Mouse (Mus musculus) MEL (cell line): ENCODE results near the gene Itgb2l. TPM values are rescaled to one million over a fixed set of nuclear protein-coding genes. Genes with fewer than 3 reads are reported as not detected.

ENCODE experiments used
- DNase-seq: peaks from one replicate; pipeline ENCODE4 v3.0.0; 2011; ENCODE audit warnings: low read depth, low spot score
- H3K27ac ChIP-seq: 2 replicates; pipeline ENCODE4 v1.5.1; 2012; ENCODE audit warnings: low read depth, mild to moderate bottlenecking, control low read depth, low read length, moderate library complexity; ENCODE audit not compliant: control insufficient read depth
- H3K27me3 ChIP-seq, 2 experiments: fragments of 150-350 bp in 1 of 2; sonication (generic) in 1 of 2; 2 replicates each; pipeline ENCODE4 v1.6.1; 2012; ENCODE audit warnings: low read length in 2 of 2, mild to moderate bottlenecking in 2 of 2, improper control_type of control experiment in 1 of 2, moderate library complexity in 1 of 2; ENCODE audit not compliant: insufficient read depth in 2 of 2, control insufficient read depth in 1 of 2
- H3K36me3 ChIP-seq, 2 experiments: 2 replicates each; pipeline ENCODE4 v1.6.1; 2012 to 2014; ENCODE audit warnings: low read length in 2 of 2, improper control_type of control experiment in 1 of 2, inconsistent platforms in 1 of 2, mild to moderate bottlenecking in 1 of 2; ENCODE audit not compliant: insufficient read depth in 2 of 2, control insufficient read depth in 1 of 2
- H3K4me1 ChIP-seq, 2 experiments: fragments of 150-350 bp in 1 of 2; sonication (generic) in 1 of 2; 2 replicates each; pipeline ENCODE4 v1.6.1; 2012; ENCODE audit warnings: low read length in 2 of 2, improper control_type of control experiment in 1 of 2, mild to moderate bottlenecking in 1 of 2; ENCODE audit not compliant: insufficient read depth in 2 of 2, control insufficient read depth in 1 of 2
- H3K4me3 ChIP-seq, 2 experiments: fragments of 150-350 bp in 1 of 2; sonication (generic) in 1 of 2; 2 replicates each; pipeline ENCODE4 v1.5.1; 2012; ENCODE audit warnings: low read depth in 2 of 2, low read length in 2 of 2, mild to moderate bottlenecking in 2 of 2, moderate library complexity in 2 of 2, control low read depth in 1 of 2, improper control_type of control experiment in 1 of 2; ENCODE audit not compliant: control insufficient read depth in 1 of 2, insufficient read depth in 1 of 2
- H3K79me2 ChIP-seq: 2 replicates; pipeline ENCODE4 v1.6.1; 2012; ENCODE audit warnings: mild to moderate bottlenecking, low read length, moderate library complexity; ENCODE audit not compliant: control insufficient read depth, poor library complexity, insufficient read depth
- H3K9ac ChIP-seq: 2 replicates; pipeline ENCODE4 v1.6.1; 2012; ENCODE audit warnings: low read depth, mild to moderate bottlenecking, control low read depth, low read length, moderate library complexity; ENCODE audit not compliant: control insufficient read depth, poor library complexity, severe bottlenecking
- H3K9me3 ChIP-seq: fragments of 150-350 bp; sonication (generic); replicated peaks from 2 replicates; pipeline ENCODE4 v1.6.1; 2012; ENCODE audit warnings: mild to moderate bottlenecking, low read length, improper control_type of control experiment, moderate library complexity; ENCODE audit not compliant: insufficient read depth
- CHD1 ChIP-seq: IDR thresholded peaks from 2 replicates; pipeline ENCODE4 v1.6.1; 2012; ENCODE audit warnings: low read depth, mild to moderate bottlenecking, inconsistent platforms, low read length, improper control_type of control experiment
- CTCF ChIP-seq, 3 experiments: IDR thresholded peaks in 2 of 3; conservative IDR thresholded peaks in 1 of 3; 2 replicates each; pipeline ENCODE4 v1.5.1; 2011 to 2012; ENCODE audit warnings: low read length in 3 of 3, low read depth in 2 of 3, mild to moderate bottlenecking in 2 of 3, improper control_type of control experiment in 1 of 3, inconsistent platforms in 1 of 3, mixed read lengths in 1 of 3, moderate library complexity in 1 of 3; ENCODE audit not compliant: control insufficient read depth in 1 of 3, insufficient read depth in 1 of 3, poor library complexity in 1 of 3, severe bottlenecking in 1 of 3
- E2F4 ChIP-seq: IDR thresholded peaks from 2 replicates; pipeline ENCODE4 v1.6.1; 2011; ENCODE audit warnings: low read depth, low read length, improper control_type of control experiment, borderline replicate concordance
- ELF1 ChIP-seq: IDR thresholded peaks from 2 replicates; pipeline ENCODE4 v1.6.1; 2014; ENCODE audit warnings: low read depth, mild to moderate bottlenecking, inconsistent platforms, low read length, improper control_type of control experiment, moderate library complexity
- ETS1 ChIP-seq: IDR thresholded peaks from 2 replicates; pipeline ENCODE4 v1.6.1; 2012; ENCODE audit warnings: low read depth, mild to moderate bottlenecking, inconsistent platforms, low read length, improper control_type of control experiment, moderate library complexity
- GATA1 ChIP-seq: IDR thresholded peaks from 2 replicates; pipeline ENCODE4 v1.6.1; 2011; ENCODE audit warnings: low read depth, low read length, improper control_type of control experiment
- MAZ ChIP-seq: IDR thresholded peaks from 2 replicates; pipeline ENCODE4 v1.6.1; 2012; ENCODE audit warnings: low read depth, mild to moderate bottlenecking, inconsistent platforms, low read length, improper control_type of control experiment
- MEF2A ChIP-seq: IDR thresholded peaks from 2 replicates; pipeline ENCODE4 v1.6.1; 2014; ENCODE audit warnings: low read depth, mild to moderate bottlenecking, inconsistent platforms, low read length, improper control_type of control experiment; ENCODE audit not compliant: poor library complexity, insufficient replicate concordance, severe bottlenecking; ENCODE audit errors: extremely low read depth
- MXI1 ChIP-seq: IDR thresholded peaks from 2 replicates; pipeline ENCODE4 v1.6.1; 2011; ENCODE audit warnings: mild to moderate bottlenecking, low read depth, low read length, improper control_type of control experiment
- MYC ChIP-seq: IDR thresholded peaks from 2 replicates; pipeline ENCODE4 v1.6.1; 2011; ENCODE audit warnings: low read depth, mild to moderate bottlenecking, low read length, improper control_type of control experiment, moderate library complexity
- NRF1 ChIP-seq: IDR thresholded peaks from 2 replicates; pipeline ENCODE4 v1.6.1; 2014; ENCODE audit warnings: low read depth, mild to moderate bottlenecking, inconsistent platforms, low read length, improper control_type of control experiment, moderate library complexity; ENCODE audit not compliant: poor library complexity, insufficient read depth, severe bottlenecking
- POLR2AphosphoS2 ChIP-seq: IDR thresholded peaks from 2 replicates; pipeline ENCODE4 v1.6.1; 2011; ENCODE audit warnings: low read length, improper control_type of control experiment
- POLR2AphosphoS5 ChIP-seq: IDR thresholded peaks from 2 replicates; pipeline ENCODE4 v1.6.1; 2012; ENCODE audit warnings: low read depth, borderline replicate concordance, mild to moderate bottlenecking, inconsistent platforms, low read length, moderate library complexity, mixed read lengths
- RAD21 ChIP-seq: IDR thresholded peaks from 2 replicates; pipeline ENCODE4 v1.6.1; 2011; ENCODE audit warnings: mild to moderate bottlenecking, low read depth, low read length, improper control_type of control experiment
- SMC3 ChIP-seq: IDR thresholded peaks from 2 replicates; pipeline ENCODE4 v1.6.1; 2011; ENCODE audit warnings: low read depth, low read length, improper control_type of control experiment
- TAL1 ChIP-seq: IDR thresholded peaks from 2 replicates; pipeline ENCODE4 v1.6.1; 2012; ENCODE audit warnings: mild to moderate bottlenecking, inconsistent platforms, low read length, moderate library complexity, mixed read lengths
- TBP ChIP-seq: IDR thresholded peaks from 2 replicates; pipeline ENCODE4 v1.8.0; 2011; ENCODE audit warnings: low read depth, low read length, improper control_type of control experiment
- USF1 ChIP-seq: IDR thresholded peaks from 2 replicates; pipeline ENCODE4 v1.6.1; 2014; ENCODE audit warnings: low read depth, mild to moderate bottlenecking, inconsistent platforms, low read length, improper control_type of control experiment, moderate library complexity
- USF2 ChIP-seq, 2 experiments: IDR thresholded peaks; 2 replicates each; pipeline ENCODE4 v1.6.1; 2011 to 2012; ENCODE audit warnings: improper control_type of control experiment in 2 of 2, low read length in 2 of 2, borderline replicate concordance in 1 of 2, inconsistent platforms in 1 of 2, low read depth in 1 of 2, mild to moderate bottlenecking in 1 of 2; ENCODE audit not compliant: insufficient read depth in 1 of 2
- ZC3H11A ChIP-seq: IDR thresholded peaks from 2 replicates; pipeline ENCODE4 v1.6.1; 2012; ENCODE audit warnings: low read depth, mild to moderate bottlenecking, inconsistent platforms, low read length, improper control_type of control experiment
- ZKSCAN1 ChIP-seq: IDR thresholded peaks from 2 replicates; pipeline ENCODE4 v1.6.1; 2012; ENCODE audit warnings: low read depth, mild to moderate bottlenecking, inconsistent platforms, low read length, improper control_type of control experiment, moderate library complexity
- polyA plus RNA-seq, 2 experiments: library from polyadenylated mRNA; stranded (reverse) in 1 of 2; unstranded in 1 of 2; fragments of >175 nt in 1 of 2; fragments of >200 nt in 1 of 2; gene quantifications; 2 replicates each; pipeline versions ENCODE4 v1.2.1 to v1.2.4; 2012; ENCODE audit warnings: low replicate concordance in 2 of 2, low read depth in 1 of 2; ENCODE audit not compliant: insufficient read length in 2 of 2, insufficient read depth in 1 of 2, missing spikeins in 1 of 2
- total RNA-seq: library from RNA; depleted of rRNA; stranded (reverse); fragments of 300-350 nt; gene quantifications from 2 replicates; pipeline ENCODE4 v1.2.3, GENCODE M21; 2012

Gene Itgb2l
- total and polyA plus RNA-seq, 3 experiments, result not detected

DNA sequence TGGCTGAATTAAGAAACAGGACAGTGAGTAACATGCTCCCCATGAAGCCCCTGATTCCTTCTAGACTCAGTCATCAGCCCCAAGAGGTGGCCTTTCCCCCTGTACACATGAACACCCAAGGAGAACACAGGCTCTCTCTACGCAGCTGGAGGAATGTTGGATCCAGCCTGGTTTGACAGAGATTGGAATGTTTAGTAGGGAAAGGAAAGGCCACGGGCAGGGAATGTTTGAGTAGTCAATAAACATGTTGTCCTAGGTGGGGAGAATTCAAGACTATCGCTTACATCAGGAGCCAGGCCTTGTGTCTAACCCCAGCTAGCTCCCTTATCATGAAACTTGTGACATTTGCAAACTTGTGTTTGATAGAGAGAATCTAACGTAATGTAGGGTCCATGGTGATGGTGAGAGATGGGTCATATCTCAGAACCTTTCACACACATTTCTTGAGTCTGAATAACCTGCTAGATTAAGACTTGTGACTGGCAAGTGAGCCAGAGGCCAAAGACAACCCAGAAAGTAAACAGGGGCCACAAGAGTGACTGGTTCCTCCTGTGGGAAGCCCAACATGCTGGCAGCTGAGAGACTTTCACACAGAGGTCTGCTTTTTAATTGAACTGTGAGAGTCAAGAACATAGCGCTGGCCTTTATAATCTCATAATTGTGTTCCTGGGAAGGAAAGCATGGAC, 60.8 kb downstream of the Itgb2l start:
- Histone ChIP-seq H3K4me1 (no peaks in the 10 kb centered on the region), H3K79me2 (no peaks in the 10 kb centered on the region), H3K27me3 (no peaks in the 10 kb centered on the region), H3K9ac (no peak overlapping the region), H3K9me3 (no peaks in the 10 kb centered on the region), H3K36me3 (no peaks in the 10 kb centered on the region), H3K27ac (no peak overlapping the region), H3K4me3 (no peak overlapping the region)
- DNase-seq, result no peak
- no peak for TF ChIP-seq TBP
- no peak for TF ChIP-seq CHD1
- no peak for TF ChIP-seq USF1
- no peak for TF ChIP-seq ELF1
- no peak for TF ChIP-seq E2F4
- TF ChIP-seq ZKSCAN1, result no peak
- TF ChIP-seq MYC, result no peak
- no peak for TF ChIP-seq MXI1
- TF ChIP-seq USF2 (IDR thresholded peaks at IDR 0.05; ENCODE audit: borderline replicate concordance in 1 of 2, insufficient read depth in 1 of 2, low read depth in 1 of 2, low read length in 2 of 2), result no peak

DNA sequence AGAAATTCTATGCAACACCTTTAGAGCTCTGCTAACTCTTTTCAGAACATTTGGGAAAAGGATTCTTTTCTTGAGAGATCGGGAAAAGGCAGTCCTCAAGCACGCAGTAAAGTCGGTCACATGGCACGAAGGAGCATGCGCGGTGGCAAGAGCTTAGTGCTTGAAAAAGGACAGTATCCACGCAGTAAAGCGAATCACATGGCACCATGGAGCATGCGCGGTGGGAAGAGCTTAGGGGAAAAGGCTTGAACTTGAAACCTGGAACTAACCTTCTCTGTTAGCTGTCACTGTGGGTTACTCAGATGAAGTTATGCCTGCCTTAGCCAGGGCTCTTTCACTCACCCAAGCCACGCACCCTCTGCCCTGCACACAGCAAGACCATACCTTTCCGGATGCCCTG, 62.0 kb downstream of the Itgb2l start:
- H3K27me3 ChIP-seq, result no peaks in the 10 kb centered on the region
- no peaks in the 10 kb centered on the region for H3K79me2 ChIP-seq
- DNase-seq, result no peak
- no peak overlapping the region for H3K9ac ChIP-seq
- H3K27ac ChIP-seq, result no peak overlapping the region
- H3K4me1 ChIP-seq, result no peaks in the 10 kb centered on the region
- H3K9me3 ChIP-seq, result no peaks in the 10 kb centered on the region
- no peaks in the 10 kb centered on the region for H3K36me3 ChIP-seq
- no peak for TF ChIP-seq ZKSCAN1
- TF ChIP-seq RAD21, result no peak
- TF ChIP-seq MEF2A, result no peak
- no peak for TF ChIP-seq MYC
- no peak for TF ChIP-seq CTCF (IDR thresholded peaks at IDR 0.05 in 2 of 3, conservative IDR thresholded peaks at IDR 0.05 in 1 of 3; ENCODE audit: control insufficient read depth in 1 of 3, insufficient read depth in 1 of 3, low read depth in 2 of 3, low read length in 3 of 3, poor library complexity in 1 of 3, severe bottlenecking in 1 of 3)
- TF ChIP-seq MAZ, result no peak
- TF ChIP-seq TAL1, result no peak
- no peak for TF ChIP-seq POLR2AphosphoS2
- no peak for TF ChIP-seq POLR2AphosphoS5
- no peak for TF ChIP-seq NRF1
- TF ChIP-seq ETS1, result no peak
- TF ChIP-seq ZC3H11A, result no peak
- no peak for TF ChIP-seq SMC3
- no peak for TF ChIP-seq GATA1
- TF ChIP-seq, all 39 proteins: peak for 0
- no peak overlapping the region for H3K4me3 ChIP-seq
